8 mouse cellular contexts compared by ENCODE assay signal in the genomic region with DNA sequence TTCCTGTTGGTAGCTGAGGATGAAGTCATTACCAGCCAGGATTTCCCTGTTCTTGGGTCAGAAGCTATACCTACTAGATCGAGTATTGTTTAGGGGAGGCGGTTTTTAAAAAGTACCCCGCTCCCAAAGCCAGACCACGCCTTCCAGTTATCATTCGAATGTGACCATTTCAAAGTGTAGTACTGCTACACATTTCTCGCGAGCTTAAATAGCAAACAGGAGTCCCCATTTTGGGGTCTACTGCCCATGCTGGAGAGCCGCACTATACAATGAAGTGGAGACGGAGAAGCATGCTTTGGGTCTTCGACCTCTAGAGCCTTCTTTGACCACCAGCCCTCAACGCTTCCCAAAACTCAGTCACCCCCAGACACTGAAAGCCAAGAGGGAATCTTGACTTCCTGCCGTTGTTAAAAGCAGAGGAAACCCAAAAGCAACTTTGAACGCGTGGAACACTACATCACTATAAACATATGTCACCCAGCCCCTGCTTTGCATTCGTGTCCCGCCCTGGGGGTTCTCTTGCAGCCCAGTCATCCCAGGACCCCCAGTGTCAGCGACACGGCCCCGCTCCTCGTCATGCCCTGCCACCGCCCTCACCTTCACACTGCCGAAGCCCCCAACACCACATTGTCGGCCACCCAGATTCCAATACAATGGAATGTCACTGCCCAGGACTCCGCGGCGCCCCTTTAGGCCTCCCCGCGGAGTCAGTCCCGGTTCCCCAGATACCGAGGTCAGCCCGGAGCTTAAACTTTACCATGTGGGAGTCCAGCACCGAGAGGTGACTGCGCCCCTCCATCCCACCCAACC. TPM values are rescaled to one million over a fixed set of nuclear protein-coding genes. Genes with fewer than 3 reads are reported as not detected.
DNase-seq lines count a peak whose midpoint lies in the region; ATAC-seq lines count a peak whose summit lies in the region.

No protein-coding gene starts in this region.

- peak overlapping the region; percentile 84 for H3K4me2 ChIP-seq in hindbrain, embryonic 16.5 days (ENCODE audit: low read length)

- intact Hi-C loops in left cerebral cortex, postnatal 4 days (cut with DNase I) = no loop called here

- peak; percentile 8 for DNase-seq in left cerebral cortex, adult 11 months (ENCODE audit: low spot score)
- no peak for DNase-seq in left cerebral cortex, adult 9 months (ENCODE audit: low spot score in 2 of 2)
- DNase-seq in cerebellum, adult 8-10 months = peak; percentile 34
- peak; percentile 20 to 35 for DNase-seq in frontal cortex, postnatal 36 days (ENCODE audit: low spot score in 2 of 2)
- DNase-seq in left cerebral cortex, postnatal 4 days = peak; percentile 40
- peak; percentile 64 for DNase-seq in midbrain, embryonic 10.5 days (ENCODE audit: low spot score)
- DNase-seq in splenic B cell, adult 2 months (ENCODE audit: low read depth, low spot score) = peak; percentile 53

- H3K9ac ChIP-seq in hindbrain, embryonic 16.5 days (ENCODE audit: low read depth, low read length) = peak overlapping the region; percentile 85

- no peaks in the 10 kb centered on the region for H3K9me3 ChIP-seq in hindbrain, embryonic 16.5 days (ENCODE audit: control insufficient read depth, low read length)
- no peaks in the 10 kb centered on the region for H3K9me3 ChIP-seq in midbrain, embryonic 10.5 days (replicated peaks)

- H3K4me3 ChIP-seq in hindbrain, embryonic 16.5 days (ENCODE audit: low read length) = peak overlapping the region; percentile 71
- peak overlapping the region; percentile 98 for H3K4me3 ChIP-seq in midbrain, embryonic 10.5 days

- peak overlapping the region; percentile 92 for H3K27ac ChIP-seq in hindbrain, embryonic 16.5 days (ENCODE audit: low read depth, low read length)
- H3K27ac ChIP-seq in midbrain, embryonic 10.5 days (replicated peaks) = peak overlapping the region; percentile 100

- no peaks in the 10 kb centered on the region for H3K27me3 ChIP-seq in hindbrain, embryonic 16.5 days (replicated peaks; ENCODE audit: control insufficient read depth, insufficient read depth, low read length)
- no peaks in the 10 kb centered on the region for H3K27me3 ChIP-seq in midbrain, embryonic 10.5 days (ENCODE audit: low read depth, poor library complexity, severe bottlenecking)
- H3K27me3 ChIP-seq in splenic B cell, adult 2 months (ENCODE audit: control insufficient read depth, insufficient read depth, low read length, poor library complexity, severe bottlenecking) = no peaks in the 10 kb centered on the region; the same call in 1 of the 2 replicates

- WGBS in hindbrain, embryonic 16.5 days = under 1% methylated on average over 33 of the region's 33 CpGs
- WGBS in midbrain, embryonic 10.5 days = under 1% methylated on average over 33 of the region's 33 CpGs

- H3K36me3 ChIP-seq in hindbrain, embryonic 16.5 days (ENCODE audit: control insufficient read depth, insufficient read depth, low read length) = no peaks in the 10 kb centered on the region
- H3K36me3 ChIP-seq in midbrain, embryonic 10.5 days = no peaks in the 10 kb centered on the region
- no peaks in the 10 kb centered on the region for H3K36me3 ChIP-seq in splenic B cell, adult 2 months (ENCODE audit: control insufficient read depth, insufficient read depth, low read length, poor library complexity, severe bottlenecking)

- ATAC-seq in hindbrain, embryonic 16.5 days = peak; percentile 38

- H3K4me1 ChIP-seq in hindbrain, embryonic 16.5 days (ENCODE audit: control insufficient read depth, insufficient read depth, low read depth, low read length) = peaks cover 18% of the 10 kb centered on the region
- peaks cover 47% of the 10 kb centered on the region for H3K4me1 ChIP-seq in midbrain, embryonic 10.5 days

RNA-seq across cellular contexts. Expression of gene Qser1, which starts 0.8 kb away (rescaled TPM):
- polyA plus RNA-seq in hindbrain, embryonic 16.5 days (2015; fragmentation: Nextera tagmentation; extraction: Ambion mirVana) = 5.3 and 6.7 TPM in 2 replicates
- total RNA-seq in left cerebral cortex, postnatal 4 days (2021) = 10 to 100 TPM; 23.4 to 25.6 TPM
- 9.2 and 9.3 TPM in 2 replicates for polyA plus RNA-seq in midbrain, embryonic 10.5 days (2016; fragmentation: Nextera tagmentation; extraction: Ambion mirVana)

RNA-seq across cellular contexts. Expression of gene Prrg4, which starts 33.9 kb away (rescaled TPM):
- polyA plus RNA-seq in hindbrain, embryonic 16.5 days (2015; fragmentation: Nextera tagmentation; extraction: Ambion mirVana) = 0.69 and 0.84 TPM in 2 replicates
- under 1 TPM; 0.42 to 0.85 TPM for total RNA-seq in left cerebral cortex, postnatal 4 days (2021)
- polyA plus RNA-seq in midbrain, embryonic 10.5 days (2016; fragmentation: Nextera tagmentation; extraction: Ambion mirVana) = 0.35 and 0.93 TPM in 2 replicates

RNA-seq across cellular contexts. Expression of gene Ccdc73, which starts 51.8 kb away (rescaled TPM):
- 5.9 and 6.9 TPM in 2 replicates for polyA plus RNA-seq in hindbrain, embryonic 16.5 days (2015; fragmentation: Nextera tagmentation; extraction: Ambion mirVana)
- 1 to 10 TPM in 1 of 2 experiments, not detected in 1; 3.5 TPM for total RNA-seq in left cerebral cortex, postnatal 4 days (2021)
- 4.4 and 5.2 TPM in 2 replicates for polyA plus RNA-seq in midbrain, embryonic 10.5 days (2016; fragmentation: Nextera tagmentation; extraction: Ambion mirVana)

Comparison
In these comparisons a context has a peak if more than half of its experiments do, and no peak if none do; other contexts are left out.
1. DNase-seq: peak in left cerebral cortex, adult 11 months (single experiment), cerebellum, adult 8-10 months (single experiment), frontal cortex, postnatal 36 days (2 of 2), left cerebral cortex, postnatal 4 days (single experiment), midbrain, embryonic 10.5 days (single experiment) and splenic B cell, adult 2 months (single experiment); none in left cerebral cortex, adult 9 months (0 of 2).